Mouse (Mus musculus) lung, postnatal 0 days (tissue): ENCODE measurements around the gene Sertad4.

Experiments
- CTCF ChIP-seq: IDR thresholded peaks from 2 replicates; pipeline ENCODE4 v1.5.1; 2016; ENCODE audit warnings: antibody characterized with exemption, mild to moderate bottlenecking
- EP300 ChIP-seq: IDR thresholded peaks from 2 replicates; pipeline ENCODE4 v1.6.1; 2016; ENCODE audit warnings: antibody characterized with exemption, mild to moderate bottlenecking, control low read depth

- TF ChIP-seq CTCF (no peak), EP300 (no peak)
Measured at GRCm38 (mm10) chr1:192833586-192833985, 22.0 kb downstream of the Sertad4 start.
